Mouse (Mus musculus) CH12.LX (cell line): Measurements from ENCODE around the gene Hps3. TPM values are rescaled to one million over a fixed set of nuclear protein-coding genes. Genes with fewer than 3 reads are reported as not detected.
A peak's percentile ranks its signal among the peaks of the same experiment; 100 is the strongest.

Experiments used
- DNase-seq: peaks from one replicate; pipeline ENCODE4 v3.0.0-alpha.2; 2013; ENCODE audit errors: extremely low read depth
- H3K27ac ChIP-seq: 2 replicates; pipeline ENCODE4 v1.5.1; 2012; ENCODE audit warnings: low read depth, mild to moderate bottlenecking, control low read depth, moderate library complexity; ENCODE audit not compliant: insufficient read depth
- H3K27me3 ChIP-seq: replicated peaks from 2 replicates; pipeline ENCODE3; 2012; ENCODE audit warnings: inconsistent platforms
- H3K36me3 ChIP-seq, 2 experiments: replicated peaks in 1 of 2; 2 replicates each; pipeline versions ENCODE3 to v1.6.1; 2012; ENCODE audit warnings: inconsistent platforms in 1 of 2, low read length in 1 of 2, mild to moderate bottlenecking in 1 of 2, mixed read lengths in 1 of 2, moderate library complexity in 1 of 2; ENCODE audit not compliant: control insufficient read depth in 1 of 2, insufficient read depth in 1 of 2
- H3K4me1 ChIP-seq, 2 experiments: 2 replicates each; pipeline ENCODE4 v1.6.1; 2012; ENCODE audit warnings: inconsistent platforms in 1 of 2, moderate library complexity in 1 of 2; ENCODE audit not compliant: insufficient read depth in 2 of 2, control insufficient read depth in 1 of 2
- H3K4me2 ChIP-seq: 2 replicates; pipeline ENCODE4 v1.6.1; 2012; ENCODE audit warnings: low read depth, mild to moderate bottlenecking, control low read depth; ENCODE audit not compliant: poor library complexity, insufficient read depth, severe bottlenecking
- H3K4me3 ChIP-seq, 3 experiments: fragments of 150-350 bp in 1 of 3; sonication (generic) in 1 of 3; replicated peaks in 1 of 3; 2 replicates each; pipeline versions ENCODE3 to v1.5.1; 2011 to 2012; ENCODE audit warnings: low read depth in 2 of 3, low read length in 2 of 3, mild to moderate bottlenecking in 2 of 3, moderate library complexity in 2 of 3, control low read depth in 1 of 3, improper control_type of control experiment in 1 of 3, inconsistent platforms in 1 of 3, mixed read lengths in 1 of 3; ENCODE audit not compliant: poor library complexity in 1 of 3
- H3K79me2 ChIP-seq: replicated peaks from 2 replicates; pipeline ENCODE4 v1.6.1; 2012; ENCODE audit warnings: mild to moderate bottlenecking, moderate library complexity; ENCODE audit not compliant: control insufficient read depth, poor library complexity, insufficient read depth, severe bottlenecking; ENCODE audit errors: extremely low read depth
- H3K9ac ChIP-seq: 2 replicates; pipeline ENCODE4 v1.6.1; 2012; ENCODE audit warnings: low read depth, mild to moderate bottlenecking, control low read depth, moderate library complexity; ENCODE audit not compliant: insufficient read depth
- H3K9me3 ChIP-seq: replicated peaks from 2 replicates; pipeline ENCODE3; 2012; ENCODE audit warnings: low read length, inconsistent platforms, mixed read lengths
- CTCF ChIP-seq, 2 experiments: IDR thresholded peaks in 1 of 2; conservative IDR thresholded peaks in 1 of 2; 2 replicates each; pipeline ENCODE4 v1.5.1; 2011 to 2012; ENCODE audit warnings: low read depth in 2 of 2, low read length in 2 of 2, improper control_type of control experiment in 1 of 2, inconsistent platforms in 1 of 2, mild to moderate bottlenecking in 1 of 2, moderate library complexity in 1 of 2
- E2F4 ChIP-seq: IDR thresholded peaks from 2 replicates; pipeline ENCODE4 v1.6.1; 2011; ENCODE audit warnings: low read depth, low read length, improper control_type of control experiment; ENCODE audit not compliant: insufficient replicate concordance
- EP300 ChIP-seq: IDR thresholded peaks from 2 replicates; pipeline ENCODE4 v1.6.1; 2011; ENCODE audit warnings: low read length, improper control_type of control experiment
- GABPA ChIP-seq: IDR thresholded peaks from 2 replicates; pipeline ENCODE4 v1.6.1; 2012; ENCODE audit warnings: low read depth, low read length, improper control_type of control experiment, inconsistent platforms; ENCODE audit not compliant: insufficient replicate concordance
- IRF4 ChIP-seq: IDR thresholded peaks from 2 replicates; pipeline ENCODE4 v1.6.1; 2014; ENCODE audit warnings: low read depth, mild to moderate bottlenecking, inconsistent platforms, low read length, improper control_type of control experiment
- JUN ChIP-seq: IDR thresholded peaks from 2 replicates; pipeline ENCODE4 v1.6.1; 2011; ENCODE audit warnings: low read depth, mild to moderate bottlenecking, low read length, improper control_type of control experiment, moderate library complexity; ENCODE audit not compliant: insufficient read depth
- JUND ChIP-seq: conservative IDR thresholded peaks from 2 replicates; pipeline ENCODE4 v1.6.1; 2011; ENCODE audit warnings: low read depth, low read length, improper control_type of control experiment
- MAFK ChIP-seq: IDR thresholded peaks from 2 replicates; pipeline ENCODE4 v1.6.1; 2011; ENCODE audit warnings: low read length, improper control_type of control experiment; ENCODE audit not compliant: insufficient replicate concordance
- MEF2A ChIP-seq: IDR thresholded peaks from 2 replicates; pipeline ENCODE4 v1.6.1; 2014; ENCODE audit warnings: low read depth, mild to moderate bottlenecking, inconsistent platforms, low read length, improper control_type of control experiment, borderline replicate concordance
- MXI1 ChIP-seq: IDR thresholded peaks from 2 replicates; pipeline ENCODE4 v1.6.1; 2011; ENCODE audit warnings: mild to moderate bottlenecking, low read depth, low read length, improper control_type of control experiment
- PAX5 ChIP-seq: IDR thresholded peaks from 2 replicates; pipeline ENCODE4 v1.6.1; 2012; ENCODE audit warnings: low read length, inconsistent platforms, mixed read lengths
- POLR2A ChIP-seq: IDR thresholded peaks from 2 replicates; pipeline ENCODE4 v1.6.1; 2011; ENCODE audit warnings: low read depth, mild to moderate bottlenecking, improper control_type of control experiment, low read length
- POLR2AphosphoS2 ChIP-seq: IDR thresholded peaks from 2 replicates; pipeline ENCODE4 v1.6.1; 2011; ENCODE audit warnings: low read depth, low read length, improper control_type of control experiment
- RAD21 ChIP-seq: IDR thresholded peaks from 2 replicates; pipeline ENCODE4 v1.6.1; 2011; ENCODE audit warnings: low read depth, mild to moderate bottlenecking, low read length, improper control_type of control experiment, moderate library complexity
- RCOR1 ChIP-seq: conservative IDR thresholded peaks from 2 replicates; pipeline ENCODE4 v1.6.1; 2012; ENCODE audit warnings: low read depth, mild to moderate bottlenecking, inconsistent platforms, low read length, improper control_type of control experiment
- TBP ChIP-seq: conservative IDR thresholded peaks from 2 replicates; pipeline ENCODE4 v1.6.1; 2011; ENCODE audit warnings: low read depth, low read length, improper control_type of control experiment
- TCF12 ChIP-seq: IDR thresholded peaks from 2 replicates; pipeline ENCODE4 v1.6.1; 2014; ENCODE audit warnings: low read depth, mild to moderate bottlenecking, inconsistent platforms, low read length, improper control_type of control experiment
- UBTF ChIP-seq: IDR thresholded peaks from 2 replicates; pipeline ENCODE4 v1.6.1; 2012; ENCODE audit warnings: low read depth, mild to moderate bottlenecking, inconsistent platforms, low read length, improper control_type of control experiment, moderate library complexity
- USF1 ChIP-seq: IDR thresholded peaks from 2 replicates; pipeline ENCODE4 v1.6.1; 2014; ENCODE audit warnings: low read depth, mild to moderate bottlenecking, inconsistent platforms, low read length, improper control_type of control experiment
- USF2 ChIP-seq: conservative IDR thresholded peaks from 2 replicates; pipeline ENCODE4 v1.6.1; 2011; ENCODE audit warnings: low read depth, low read length, improper control_type of control experiment
- ZKSCAN1 ChIP-seq: IDR thresholded peaks from 2 replicates; pipeline ENCODE4 v1.6.1; 2012; ENCODE audit warnings: low read depth, inconsistent platforms, low read length, improper control_type of control experiment, borderline replicate concordance
- ZNF384 ChIP-seq: IDR thresholded peaks from 2 replicates; pipeline ENCODE4 v1.6.1; 2012; ENCODE audit warnings: low read depth, low read length, improper control_type of control experiment, inconsistent platforms
- dilution Hi-C: fragments of 300-500 bp; cut with MboI; formaldehyde crosslinking; loops from 2 replicates; pipeline ENCODE4 v1.14.3; 2020; ENCODE audit warnings: low sequenced_read_pairs; ENCODE audit not compliant: extremely low pct_unique_long_range_greater_than_20kb, extremely low pct_ligation_motif_present
- in situ Hi-C: fragments of 300-500 bp; cut with MboI; formaldehyde crosslinking; loops from 3 replicates; pipeline ENCODE4 v1.14.3; 2019; ENCODE audit warnings: low sequenced_read_pairs, low pct_ligation_motif_present, low pct_unique_long_range_greater_than_20kb, mixed read lengths
- polyA plus RNA-seq: library from polyadenylated mRNA; unstranded; fragments of >175 nt; gene quantifications from 2 replicates; pipeline ENCODE4 v1.2.1, GENCODE M21; 2012; ENCODE audit warnings: low read depth; ENCODE audit not compliant: insufficient read length
- total RNA-seq, 2 experiments: library from RNA; depleted of rRNA; stranded (reverse); fragments of 300-350 nt in 1 of 2; fragments of >200 nt in 1 of 2; gene quantifications; 2 replicates each; pipeline ENCODE4 v1.2.3; 2012 to 2014

The Hps3 gene
- total and polyA plus RNA-seq, 3 experiments, result 18.2 to 37.3 (median 31.8) TPM

DNA sequence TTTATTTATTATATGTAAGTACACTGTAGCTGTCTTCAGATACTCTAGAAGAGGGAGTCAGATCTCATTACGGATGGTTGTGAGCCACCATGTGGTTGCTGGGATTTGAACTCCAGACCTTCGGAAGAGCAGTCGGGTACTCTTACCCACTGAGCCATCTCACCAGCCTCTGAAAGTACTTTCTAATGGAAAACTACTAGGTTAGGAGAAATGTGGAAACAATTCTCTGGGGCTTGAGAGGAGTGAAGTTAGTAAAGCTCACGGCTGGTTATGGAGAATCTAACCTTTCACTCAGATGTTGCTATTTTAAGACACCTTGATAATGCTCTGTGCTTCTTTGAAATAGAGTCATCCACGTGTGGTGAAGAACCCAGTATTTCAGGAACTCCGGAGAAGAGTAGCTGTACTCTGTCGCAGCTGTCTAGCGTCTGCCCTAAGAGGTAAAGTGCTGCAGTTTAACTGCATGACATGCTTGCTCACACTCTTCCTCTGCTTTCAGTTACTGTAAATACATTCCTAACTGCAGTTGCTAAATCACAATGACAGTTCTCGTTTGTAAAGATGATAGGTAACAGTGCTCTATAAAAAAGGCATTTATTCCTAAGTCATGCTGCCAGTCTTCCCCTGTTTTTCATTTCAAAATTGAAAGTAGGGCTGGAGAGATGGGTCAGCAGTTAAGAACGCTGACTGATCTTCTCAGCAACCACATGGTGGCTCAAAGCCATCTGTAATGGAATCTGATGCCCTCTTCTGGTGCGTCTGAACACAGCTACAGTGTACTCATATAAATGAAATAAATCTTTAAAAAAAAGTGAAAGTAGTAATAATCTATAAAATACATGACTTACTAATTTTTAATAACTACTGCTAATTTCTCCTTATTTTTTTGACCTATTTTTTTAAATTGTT lies 41.3 kb upstream of the Hps3 start (continued):
- TF ChIP-seq UBTF (no peak), USF2 (no peak), IRF4 (no peak; the same call in 1 of the 2 replicates), EP300 (no peak), POLR2A (no peak), JUN (no peak), TCF12 (no peak), E2F4 (no peak), USF1 (no peak), ZNF384 (peak; percentile 51), PAX5 (no peak), TBP (peak; percentile 55; the same call in 1 of the 2 replicates)

DNA sequence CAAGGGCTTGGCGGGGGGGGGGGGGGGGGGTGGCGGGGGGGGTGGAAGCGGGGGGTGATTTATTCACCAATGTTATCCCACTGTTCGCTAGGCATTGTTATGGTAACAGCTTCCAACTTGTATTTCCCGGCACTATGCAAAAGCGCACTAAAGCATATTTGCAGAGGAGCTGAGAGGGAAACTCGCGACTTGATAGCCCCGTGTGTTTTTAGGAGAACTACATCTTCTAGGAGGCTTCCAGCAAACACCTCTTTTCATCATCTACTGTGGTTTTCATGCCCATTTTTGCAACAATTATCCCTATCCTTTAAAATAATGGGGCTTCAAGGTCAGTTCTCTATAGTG lies 23.1 kb upstream of the Hps3 start:
- Histone ChIP-seq H3K9me3 (no peaks in the 10 kb centered on the region), H3K27ac (no peak overlapping the region), H3K79me2 (peaks cover 12% of the 10 kb centered on the region), H3K27me3 (no peaks in the 10 kb centered on the region), H3K4me3 (peak overlapping the region; percentile 73 to 95 (median 88)), H3K4me2 (peak overlapping the region; percentile 88), H3K9ac (peak overlapping the region; percentile 65), H3K4me1 (peaks cover 2 to 21% of the 10 kb centered on the region in 2 experiments; a peak in 3 of 4 replicates), H3K36me3 (peaks cover 10 to 18% of the 10 kb centered on the region in 2 experiments)
- DNase-seq, result peak; percentile 11
- dilution Hi-C loops, result no loop called here
- TF ChIP-seq EP300 (no peak), RCOR1 (no peak), ZNF384 (no peak), E2F4 (no peak), USF1 (no peak), RAD21 (no peak), POLR2A (no peak), MAFK (no peak), MEF2A (no peak), MXI1 (no peak), PAX5 (no peak), TCF12 (no peak), JUN (no peak), POLR2AphosphoS2 (no peak), IRF4 (no peak), ZKSCAN1 (no peak), CTCF (conservative IDR thresholded peaks at IDR 0.05 in 1 of 2, IDR thresholded peaks at IDR 0.05 in 1 of 2; ENCODE audit: low read depth in 2 of 2, low read length in 2 of 2) (no peak), JUND (no peak), GABPA (no peak)
- in situ Hi-C loops, result loop anchor here (25.0 kb wide), 1 partner anchor 146 kb away; no protein-coding TSS in a partner anchor
